Mouse (Mus musculus) erythroid progenitor cell, adult 5-6 weeks (primary cell): ENCODE measurements around the gene Slc22a14. TPM values are rescaled to one million over a fixed set of nuclear protein-coding genes. Genes with fewer than 3 reads are reported as not detected.

Experiments used
- total RNA-seq, 2 experiments: library from RNA; stranded (forward) in 1 of 2; stranded (reverse) in 1 of 2; fragments of 150-400 nt in 1 of 2; fragments of 186-747, 209-891 nt in 1 of 2; gene quantifications; 2 replicates each; pipeline versions ENCODE4 v1.2.3 to v1.2.4; 2015 to 2017; ENCODE audit warnings: low replicate concordance in 2 of 2

Slc22a14 gene
- total RNA-seq, 2 experiments from 2014 or later, result not detected

Other genes with a start within 250 kb of the Slc22a14 start
- not detected in 2 replicates for gene Acaa1b, start 208.5 kb downstream of the Slc22a14 start, total RNA-seq (2015; ENCODE audit: low replicate concordance)
- not detected in 2 replicates for gene Acaa1b, start 208.5 kb downstream of the Slc22a14 start, total RNA-seq (2017; ENCODE audit: low replicate concordance)
- gene Gm47289, start 206.4 kb downstream of the Slc22a14 start, total RNA-seq (2015; ENCODE audit: low replicate concordance), result not detected in 2 replicates
- not detected in 2 replicates for gene Gm47289, start 206.4 kb downstream of the Slc22a14 start, total RNA-seq (2017; ENCODE audit: low replicate concordance)
- not detected in 2 replicates for gene Slc22a13, start 156.5 kb downstream of the Slc22a14 start, total RNA-seq (2015; ENCODE audit: low replicate concordance)
- gene Slc22a13, start 156.5 kb downstream of the Slc22a14 start, total RNA-seq (2017; ENCODE audit: low replicate concordance), result not detected in 2 replicates
- gene Oxsr1, start 43.1 kb downstream of the Slc22a14 start, total RNA-seq (2015; ENCODE audit: low replicate concordance), result 20.9 and 48.6 TPM in 2 replicates
- 35.0 and 37.1 TPM in 2 replicates for gene Oxsr1, start 43.1 kb downstream of the Slc22a14 start, total RNA-seq (2017; ENCODE audit: low replicate concordance)
- gene Acaa1a, start 25.9 kb downstream of the Slc22a14 start, total RNA-seq (2015; ENCODE audit: low replicate concordance), result 5.9 and 10.8 TPM in 2 replicates
- 5.2 and 5.4 TPM in 2 replicates for gene Acaa1a, start 25.9 kb downstream of the Slc22a14 start, total RNA-seq (2017; ENCODE audit: low replicate concordance)
- gene Myd88, start 24.1 kb downstream of the Slc22a14 start, total RNA-seq (2015; ENCODE audit: low replicate concordance), result 22.6 and 25.9 TPM in 2 replicates
- gene Myd88, start 24.1 kb downstream of the Slc22a14 start, total RNA-seq (2017; ENCODE audit: low replicate concordance), result 5.9 and 14.0 TPM in 2 replicates
- gene Xylb, start 8.2 kb downstream of the Slc22a14 start, total RNA-seq (2015; ENCODE audit: low replicate concordance), result not detected in 2 replicates
- gene Xylb, start 8.2 kb downstream of the Slc22a14 start, total RNA-seq (2017; ENCODE audit: low replicate concordance), result not detected in 2 replicates
- gene Acvr2b, start 36.6 kb upstream of the Slc22a14 start, total RNA-seq (2015; ENCODE audit: low replicate concordance), result not detected in 2 replicates
- 0.26 TPM in 1 of 2 replicates, not detected in the other for gene Acvr2b, start 36.6 kb upstream of the Slc22a14 start, total RNA-seq (2017; ENCODE audit: low replicate concordance)
- gene Exog, start 79.4 kb upstream of the Slc22a14 start, total RNA-seq (2015; ENCODE audit: low replicate concordance), result 1.7 and 5.8 TPM in 2 replicates
- 3.1 and 4.5 TPM in 2 replicates for gene Exog, start 79.4 kb upstream of the Slc22a14 start, total RNA-seq (2017; ENCODE audit: low replicate concordance)
- not detected in 2 replicates for gene Scn5a, start 213.5 kb upstream of the Slc22a14 start, total RNA-seq (2015; ENCODE audit: low replicate concordance)
- gene Scn5a, start 213.5 kb upstream of the Slc22a14 start, total RNA-seq (2017; ENCODE audit: low replicate concordance), result not detected in 2 replicates